Mouse (Mus musculus) heart, embryonic 16.5 days (tissue): ENCODE measurements around the gene Zdhhc17. TPM values are rescaled to one million over a fixed set of nuclear protein-coding genes. Genes with fewer than 3 reads are reported as not detected.

ENCODE experiments used
- ATAC-seq: fragments of 200-750 bp; cut with Nextera tagmentation; replicated peaks from 2 replicates; pipeline ENCODE4 v1.8.0; 2017; ENCODE audit warnings: moderate number of reproducible peaks; ENCODE audit not compliant: insufficient read depth, low FRiP score; ENCODE audit errors: extremely low read depth
- H3K27ac ChIP-seq: fragments of 300-500 bp; sonication (generic); 2 replicates; pipeline ENCODE4 v1.5.1; 2014; ENCODE audit warnings: mild to moderate bottlenecking, low read length, control low read depth, moderate library complexity
- H3K27me3 ChIP-seq: fragments of 300-500 bp; sonication (generic); 2 replicates; pipeline ENCODE4 v1.6.1; 2014; ENCODE audit warnings: low read length, mixed read lengths; ENCODE audit not compliant: control insufficient read depth, insufficient read depth
- H3K36me3 ChIP-seq: fragments of 300-500 bp; sonication (generic); 2 replicates; pipeline ENCODE4 v1.6.1; 2014; ENCODE audit not compliant: control insufficient read depth, insufficient read depth
- H3K4me1 ChIP-seq: fragments of 300-500 bp; sonication (generic); 2 replicates; pipeline ENCODE4 v1.6.1; 2014; ENCODE audit warnings: low read length, mixed read lengths; ENCODE audit not compliant: control insufficient read depth, insufficient read depth
- H3K4me2 ChIP-seq: fragments of 300-500 bp; sonication (generic); 2 replicates; pipeline ENCODE4 v1.6.1; 2014; ENCODE audit warnings: low read depth, mild to moderate bottlenecking, control low read depth, low read length
- H3K4me3 ChIP-seq: fragments of 300-500 bp; sonication (generic); 2 replicates; pipeline ENCODE4 v1.5.1; 2014; ENCODE audit warnings: mild to moderate bottlenecking, control low read depth, low read length
- H3K9ac ChIP-seq: fragments of 300-500 bp; sonication (generic); 2 replicates; pipeline ENCODE4 v1.6.1; 2014; ENCODE audit warnings: low read length, control low read depth
- H3K9me3 ChIP-seq: fragments of 300-500 bp; sonication (generic); replicated peaks from 2 replicates; pipeline ENCODE4 v1.6.1; 2016; ENCODE audit warnings: low read length; ENCODE audit not compliant: control insufficient read depth
- WGBS: fragments of 180-500 bp; shearing (Covaris S2); extraction: QIAGEN DNeasy Blood & Tissue Kit; methylation state at CpG from one replicate; pipeline ENCODE4 v1.1.7; 2014; 5-methylcytosine and 5-hydroxymethylcytosine counted together
- polyA plus RNA-seq: library from polyadenylated mRNA; unstranded; fragments of >200 nt; fragmentation: Nextera tagmentation; extraction: Ambion mirVana; gene quantifications from 2 replicates; pipeline ENCODE4 v1.2.1, GENCODE M21; 2015

Gene Zdhhc17
- polyA plus RNA-seq, 1 experiment from 2014 or later, result 19.1 TPM

DNA sequence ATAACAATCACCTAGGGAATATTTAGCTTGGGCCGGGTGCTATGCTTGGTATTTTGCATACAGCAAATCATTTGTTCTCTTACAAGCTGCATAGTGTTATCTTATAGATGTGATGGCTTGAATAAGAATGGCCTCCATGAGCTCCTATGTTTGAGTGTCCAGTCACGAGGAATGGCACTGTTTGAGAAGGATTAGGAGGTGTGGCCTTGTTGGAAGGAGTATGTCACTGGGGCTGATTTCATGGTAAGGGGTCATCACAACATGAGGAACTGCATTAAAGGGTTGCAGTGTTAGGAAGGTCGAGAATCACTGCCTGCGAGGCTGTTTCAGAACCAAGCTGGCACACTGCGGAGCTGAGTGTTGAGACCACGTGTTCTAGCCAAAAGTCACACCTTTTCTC lies 92.4 kb downstream of the Zdhhc17 start:
- H3K27me3 ChIP-seq, result no peaks in the 10 kb centered on the region
- H3K4me1 ChIP-seq, result peaks cover 21% of the 10 kb centered on the region
- H3K9me3 ChIP-seq, result 0 out of 2 replicates have a peak, but pooled peaks cover 2% of the 10 kb centered on the region
- 93% methylated on average over 6 of the region's 6 CpGs for WGBS
- H3K9ac ChIP-seq, result no peak overlapping the region
- no peaks in the 10 kb centered on the region for H3K36me3 ChIP-seq
- H3K27ac ChIP-seq, result no peak overlapping the region
- H3K4me2 ChIP-seq, result no peak overlapping the region
- ATAC-seq, result no peak
- no peak overlapping the region for H3K4me3 ChIP-seq

DNA sequence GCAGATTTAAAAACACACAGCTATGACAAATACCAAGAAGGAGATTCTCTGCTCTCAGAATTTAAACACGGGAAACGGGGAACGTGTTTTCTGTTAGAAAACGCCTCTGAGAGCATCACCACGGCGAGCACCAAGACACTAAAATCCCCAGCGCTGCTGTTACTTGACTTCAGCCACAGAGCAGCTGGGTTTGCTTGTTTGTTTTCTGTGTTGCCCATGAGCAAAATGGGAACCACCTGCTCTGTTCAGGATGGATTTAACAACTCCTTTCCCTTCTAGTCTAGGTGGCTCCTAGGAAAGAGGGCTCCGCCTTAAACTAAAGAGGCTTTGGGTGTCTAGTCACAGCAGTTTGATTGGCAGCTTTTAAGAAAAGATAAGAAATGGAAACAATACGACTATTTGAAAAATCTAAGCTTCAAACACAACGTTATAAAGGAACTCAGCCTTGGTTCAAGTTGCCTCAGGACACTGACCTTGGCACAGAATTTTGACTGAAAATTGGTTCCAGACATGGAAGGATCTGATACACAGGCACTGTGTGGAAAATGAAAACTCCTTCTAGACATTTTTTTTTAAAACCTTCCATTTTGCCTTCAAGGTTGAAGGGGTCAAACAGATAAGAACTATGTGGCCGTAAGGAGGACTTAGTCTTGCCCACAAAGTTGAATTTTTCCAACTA lies 93.1 kb downstream of the Zdhhc17 start:
- no peaks in the 10 kb centered on the region for H3K27me3 ChIP-seq
- ATAC-seq, result no peak
- no peak overlapping the region for H3K4me2 ChIP-seq
- 0 out of 2 replicates have a peak, but pooled peaks cover 2% of the 10 kb centered on the region for H3K9me3 ChIP-seq
- no peak overlapping the region for H3K9ac ChIP-seq
- no peaks in the 10 kb centered on the region for H3K36me3 ChIP-seq
- H3K4me3 ChIP-seq, result no peak overlapping the region
- H3K4me1 ChIP-seq, result peaks cover 16% of the 10 kb centered on the region
- H3K27ac ChIP-seq, result no peak overlapping the region
- 73% methylated on average over 11 of the region's 11 CpGs for WGBS

DNA sequence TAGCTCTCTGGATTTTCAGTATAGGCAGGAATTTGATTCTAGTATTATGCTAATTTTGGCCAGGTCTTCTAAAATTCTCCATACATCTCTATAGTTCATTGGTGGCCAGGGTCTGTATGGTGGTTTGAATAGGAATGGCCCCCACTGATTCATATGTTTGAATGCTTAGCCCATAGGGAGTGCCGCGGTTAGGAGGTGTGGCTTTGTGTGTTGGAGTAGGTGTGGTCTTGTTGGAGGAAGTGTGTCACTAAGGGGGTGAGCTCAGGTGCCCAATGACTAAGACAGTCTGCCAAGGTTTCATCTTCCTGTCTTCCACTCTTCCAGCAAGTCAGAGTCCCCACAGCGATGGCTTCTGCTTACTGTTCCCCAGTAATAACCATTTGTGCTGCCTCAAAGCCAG lies 106.1 kb downstream of the Zdhhc17 start:
- no peak overlapping the region for H3K4me3 ChIP-seq
- no peaks in the 10 kb centered on the region for H3K4me1 ChIP-seq
- H3K9ac ChIP-seq, result no peak overlapping the region
- no peaks in the 10 kb centered on the region for H3K9me3 ChIP-seq
- WGBS, result 91% methylated on average over 3 of the region's 3 CpGs
- no peaks in the 10 kb centered on the region for H3K36me3 ChIP-seq
- no peak overlapping the region for H3K4me2 ChIP-seq
- no peaks in the 10 kb centered on the region for H3K27me3 ChIP-seq
- no peak overlapping the region for H3K27ac ChIP-seq
- no peak for ATAC-seq

DNA sequence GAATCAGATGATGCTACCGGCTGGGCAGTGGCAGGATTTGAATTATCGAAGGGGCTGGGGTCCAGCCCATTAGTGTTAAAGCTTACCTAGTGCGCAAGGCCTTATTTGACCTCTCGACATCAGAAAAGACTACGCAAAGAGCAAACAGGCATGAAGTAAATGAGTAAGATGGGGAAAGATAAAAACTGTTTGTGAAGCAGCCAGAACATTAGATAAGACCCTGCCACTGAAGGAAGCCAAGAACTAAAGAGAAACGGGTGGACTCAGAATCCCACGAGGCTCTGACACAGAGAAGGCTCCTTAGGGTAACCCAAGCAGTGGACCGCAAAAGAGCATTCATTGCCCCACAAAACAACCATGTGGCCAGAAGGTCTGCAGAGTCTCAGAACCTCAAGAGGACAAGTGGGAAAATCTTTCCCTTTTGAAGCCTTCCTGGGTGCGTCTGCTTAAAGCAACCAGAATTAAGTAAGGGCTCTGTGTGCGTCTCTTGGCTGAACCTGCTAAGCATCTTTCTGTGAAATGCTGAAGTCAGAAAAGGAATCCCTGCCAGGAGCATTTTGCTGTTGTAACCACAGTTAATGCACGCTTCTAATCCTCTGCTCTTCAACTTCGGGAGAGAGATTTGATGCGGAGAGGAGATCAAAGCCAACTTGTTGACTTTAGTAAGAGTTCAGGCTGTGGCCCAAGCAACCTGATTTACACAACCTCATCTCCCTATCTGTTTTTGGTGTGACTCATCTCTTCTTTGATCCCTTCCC lies 110.0 kb downstream of the Zdhhc17 start:
- Histone ChIP-seq H3K36me3 (no peaks in the 10 kb centered on the region), H3K27ac (peak overlapping the region; percentile 35; the same call in 1 of the 2 replicates), H3K4me1 (no peaks in the 10 kb centered on the region), H3K4me3 (no peak overlapping the region), H3K4me2 (no peak overlapping the region), H3K9ac (no peak overlapping the region), H3K9me3 (no peaks in the 10 kb centered on the region; the same call in 1 of the 2 replicates), H3K27me3 (no peaks in the 10 kb centered on the region)
- ATAC-seq, result no peak
- WGBS, result 41% methylated on average over 13 of the region's 13 CpGs

Other genes with a start within 250 kb of the Zdhhc17 start
- gene Csrp2, start 90.4 kb downstream of the Zdhhc17 start, polyA plus RNA-seq, result 394 and 432 TPM in 2 replicates
- 28.8 and 30.2 TPM in 2 replicates for gene Osbpl8, start 154.6 kb upstream of the Zdhhc17 start, polyA plus RNA-seq